Mouse (Mus musculus) kidney, embryonic 15.5 days (tissue): ENCODE results near the gene Racgap1. TPM values are rescaled to one million over a fixed set of nuclear protein-coding genes. Genes with fewer than 3 reads are reported as not detected.
A peak's percentile ranks its signal among the peaks of the same experiment; 100 is the strongest.

Source experiments
- ATAC-seq: fragments of 200-750 bp; cut with Nextera tagmentation; replicated peaks from 2 replicates; pipeline ENCODE4 v1.8.0; 2017; ENCODE audit warnings: moderate TSS enrichment; ENCODE audit not compliant: low FRiP score
- H3K27ac ChIP-seq: fragments of 300-500 bp; sonication (generic); 2 replicates; pipeline ENCODE4 v1.5.1; 2015; ENCODE audit warnings: mild to moderate bottlenecking, inconsistent platforms
- H3K27me3 ChIP-seq: fragments of 300-500 bp; sonication (generic); 2 replicates; pipeline ENCODE4 v1.6.1; 2015; ENCODE audit warnings: inconsistent platforms
- H3K36me3 ChIP-seq: fragments of 300-500 bp; sonication (generic); 2 replicates; pipeline ENCODE4 v1.6.1; 2015; ENCODE audit warnings: inconsistent platforms
- H3K4me1 ChIP-seq: fragments of 300-500 bp; sonication (generic); 2 replicates; pipeline ENCODE4 v1.6.1; 2015; ENCODE audit warnings: inconsistent platforms
- H3K4me2 ChIP-seq: fragments of 300-500 bp; sonication (generic); 2 replicates; pipeline ENCODE4 v1.6.1; 2015; ENCODE audit warnings: moderate library complexity, mild to moderate bottlenecking, inconsistent platforms
- H3K4me3 ChIP-seq: fragments of 300-500 bp; sonication (generic); replicated peaks from 2 replicates; pipeline ENCODE4 v1.5.1; 2015; ENCODE audit warnings: mild to moderate bottlenecking, inconsistent platforms
- H3K9ac ChIP-seq: fragments of 300-500 bp; sonication (generic); 2 replicates; pipeline ENCODE4 v1.6.1; 2015; ENCODE audit warnings: mild to moderate bottlenecking, inconsistent platforms
- H3K9me3 ChIP-seq: fragments of 300-500 bp; sonication (generic); replicated peaks from 2 replicates; pipeline ENCODE4 v1.6.1; 2016; ENCODE audit warnings: inconsistent platforms
- WGBS: fragments of 180-500 bp; shearing (Covaris S2); methylation state at CpG from one replicate; pipeline ENCODE4 v1.1.7; 2015; ENCODE audit warnings: mixed read lengths; 5-methylcytosine and 5-hydroxymethylcytosine counted together
- polyA plus RNA-seq: library from polyadenylated mRNA; unstranded; fragments of >200 nt; fragmentation: Nextera tagmentation; extraction: Ambion mirVana; gene quantifications from 2 replicates; pipeline ENCODE4 v1.2.1, GENCODE M21; 2015

The Racgap1 gene
- polyA plus RNA-seq, 1 experiment from 2014 or later = 147 TPM

DNA sequence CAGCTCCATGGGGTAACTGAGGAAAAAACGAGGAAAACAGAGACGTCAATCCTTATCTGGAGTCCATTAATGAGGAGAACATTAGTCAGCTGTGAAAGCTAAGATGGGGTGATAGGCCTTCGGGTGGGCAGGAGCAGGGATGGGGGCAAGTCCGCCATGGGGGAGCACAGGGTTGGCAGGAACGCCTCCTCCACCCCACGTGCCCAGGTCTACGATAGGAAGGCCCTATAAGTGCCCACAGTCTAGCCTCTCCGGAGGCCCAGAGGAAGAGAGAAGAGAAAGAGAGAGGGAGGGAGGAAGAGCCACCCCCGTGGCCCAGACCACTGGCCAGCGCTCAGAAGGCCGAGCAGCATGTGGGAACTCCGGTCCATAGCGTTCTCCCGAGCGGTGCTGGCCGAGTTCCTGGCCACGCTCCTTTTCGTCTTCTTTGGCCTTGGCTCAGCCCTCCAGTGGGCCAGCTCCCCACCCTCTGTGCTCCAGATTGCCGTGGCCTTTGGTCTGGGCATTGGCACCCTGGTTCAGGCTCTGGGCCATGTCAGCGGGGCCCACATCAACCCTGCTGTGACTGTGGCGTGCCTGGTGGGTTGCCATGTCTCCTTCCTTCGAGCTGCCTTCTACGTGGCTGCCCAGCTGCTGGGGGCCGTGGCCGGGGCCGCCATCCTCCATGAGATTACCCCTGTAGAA lies 72.5 kb downstream of the Racgap1 start, which contains the start of gene Aqp2:
Aqp2 (plus strand) TSS at position 254 of the 684 bp plus-strand sequence.
- Histone ChIP-seq H3K36me3 (no peaks in the 10 kb centered on the region), H3K4me2 (no peak within 1 kb of the TSS), H3K4me1 (peaks cover 11% of the 10 kb centered on the region), H3K9me3 (no peaks in the 10 kb centered on the region), H3K9ac (no peak within 1 kb of the TSS), H3K27ac (no peak within 1 kb of the TSS), H3K4me3 (no peak within 1 kb of the TSS), H3K27me3 (peaks cover 52% of the 10 kb centered on the region)
- 77% methylated on average over 26 of the region's 26 CpGs for WGBS
- 0 out of 2 replicates have a peak, but pooled peaks have one; percentile 33 for ATAC-seq

Other genes with a start within 250 kb of the Racgap1 start
- 9.5 and 11.1 TPM in 2 replicates for gene Nckap5l, start 193.9 kb downstream of the Racgap1 start, polyA plus RNA-seq
- gene Bcdin3d, start 176.9 kb downstream of the Racgap1 start, polyA plus RNA-seq = 15.6 and 17.3 TPM in 2 replicates
- 0.30 and 1.1 TPM in 2 replicates for gene Faim2, start 123.5 kb downstream of the Racgap1 start, polyA plus RNA-seq
- gene Aqp2, start 72.6 kb downstream of the Racgap1 start, polyA plus RNA-seq = 42.5 and 66.2 TPM in 2 replicates
- gene Aqp5, start 60.9 kb downstream of the Racgap1 start, polyA plus RNA-seq = 1.5 and 2.6 TPM in 2 replicates
- gene Aqp6, start 50.3 kb downstream of the Racgap1 start, polyA plus RNA-seq = 0.08 TPM in 1 of 2 replicates, not detected in the other
- 1.4 and 1.8 TPM in 2 replicates for gene Asic1, start 18.7 kb upstream of the Racgap1 start, polyA plus RNA-seq
- gene Smarcd1, start 50.5 kb upstream of the Racgap1 start, polyA plus RNA-seq = 55.3 and 57.4 TPM in 2 replicates
- gene Gm17349, start 53.8 kb upstream of the Racgap1 start, polyA plus RNA-seq = not detected in 2 replicates
- 23.0 and 28.5 TPM in 2 replicates for gene Gpd1, start 65.9 kb upstream of the Racgap1 start, polyA plus RNA-seq
- gene Cox14, start 74.0 kb upstream of the Racgap1 start, polyA plus RNA-seq = 184 and 185 TPM in 2 replicates
- 79.9 and 81.6 TPM in 2 replicates for gene Cers5, start 121.2 kb upstream of the Racgap1 start, polyA plus RNA-seq
- 51.5 and 55.2 TPM in 2 replicates for gene Lima1, start 223.8 kb upstream of the Racgap1 start, polyA plus RNA-seq